Mouse (Mus musculus) forebrain, embryonic 15.5 days (tissue): ENCODE results near the gene Tbc1d19. TPM values are rescaled to one million over a fixed set of nuclear protein-coding genes. Genes with fewer than 3 reads are reported as not detected.

Source experiments
- ATAC-seq: fragments of 200-750 bp; cut with Nextera tagmentation; replicated peaks from 2 replicates; pipeline ENCODE4 v1.8.0; 2017; ENCODE audit warnings: mild to moderate bottlenecking, moderate TSS enrichment, moderate library complexity
- H3K27ac ChIP-seq: fragments of 300-500 bp; sonication (generic); replicated peaks from 2 replicates; pipeline ENCODE4 v1.5.1; 2015; ENCODE audit warnings: mild to moderate bottlenecking, inconsistent platforms
- H3K27me3 ChIP-seq: fragments of 300-500 bp; sonication (generic); 2 replicates; pipeline ENCODE4 v1.6.1; 2015; ENCODE audit warnings: inconsistent platforms
- H3K36me3 ChIP-seq: fragments of 300-500 bp; sonication (generic); 2 replicates; pipeline ENCODE4 v1.6.1; 2015; ENCODE audit warnings: mild to moderate bottlenecking, inconsistent platforms
- H3K4me1 ChIP-seq: fragments of 300-500 bp; sonication (generic); 2 replicates; pipeline ENCODE4 v1.6.1; 2015; ENCODE audit warnings: inconsistent platforms
- H3K4me2 ChIP-seq: fragments of 300-500 bp; sonication (generic); replicated peaks from 2 replicates; pipeline ENCODE4 v1.6.1; 2015; ENCODE audit warnings: mild to moderate bottlenecking, inconsistent platforms
- H3K4me3 ChIP-seq: fragments of 300-500 bp; sonication (generic); 2 replicates; pipeline ENCODE4 v1.5.1; 2015; ENCODE audit warnings: mild to moderate bottlenecking, inconsistent platforms
- H3K9ac ChIP-seq: fragments of 300-500 bp; sonication (generic); replicated peaks from 2 replicates; pipeline ENCODE4 v1.6.1; 2015; ENCODE audit warnings: mild to moderate bottlenecking, inconsistent platforms
- H3K9me3 ChIP-seq: fragments of 300-500 bp; sonication (generic); 2 replicates; pipeline ENCODE4 v1.6.1; 2016; ENCODE audit warnings: inconsistent platforms
- WGBS: fragments of 180-500 bp; shearing (Covaris S2); methylation state at CpG from one replicate; pipeline ENCODE4 v1.1.7; 2015; ENCODE audit warnings: mixed read lengths; 5-methylcytosine and 5-hydroxymethylcytosine counted together
- polyA plus RNA-seq: library from polyadenylated mRNA; unstranded; fragments of >200 nt; fragmentation: Nextera tagmentation; extraction: Ambion mirVana; gene quantifications from 2 replicates; pipeline ENCODE4 v1.2.1, GENCODE M21; 2015

Gene Tbc1d19
- polyA plus RNA-seq, 1 experiment from 2014 or later: 61.8 TPM

DNA sequence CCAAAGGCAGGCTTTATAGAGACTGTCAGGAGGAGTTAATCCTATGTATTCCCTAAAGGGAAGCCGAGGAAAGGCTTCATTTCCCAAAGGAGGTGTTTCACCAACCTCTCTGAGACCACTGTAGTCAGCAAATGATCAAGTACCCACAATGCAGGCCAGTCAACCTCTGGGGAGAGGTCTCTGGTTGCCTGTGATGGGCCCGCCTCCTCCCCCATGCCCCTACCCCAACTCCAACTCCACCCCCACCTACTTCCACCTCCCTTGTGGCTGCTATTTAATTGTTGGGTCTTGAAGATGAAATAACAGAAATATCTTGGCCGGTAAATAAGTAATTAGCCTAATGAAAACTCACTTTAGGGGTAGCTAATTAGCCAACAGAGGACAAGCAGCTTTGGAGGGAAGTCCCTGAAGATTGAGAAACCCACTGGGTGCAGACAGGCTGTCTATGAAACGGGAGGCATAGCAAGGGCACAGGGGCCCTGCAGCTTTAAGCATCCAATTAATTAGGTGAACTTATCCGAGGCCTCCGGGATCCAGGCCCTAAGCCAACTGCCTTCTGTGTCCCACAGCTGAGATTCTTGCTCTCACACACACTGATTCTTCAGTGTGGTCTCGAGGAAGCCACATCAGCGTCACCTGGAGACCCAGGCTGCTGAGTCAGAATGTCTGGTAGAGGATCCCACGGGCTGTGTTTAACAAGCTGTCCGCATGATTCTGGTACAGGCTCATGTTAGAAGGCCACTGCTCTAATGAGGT is 112.9 kb downstream of the Tbc1d19 start:
- ATAC-seq: peak; percentile 64
- H3K4me1 ChIP-seq: no peaks in the 10 kb centered on the region
- no peak overlapping the region for H3K27ac ChIP-seq
- H3K36me3 ChIP-seq: no peaks in the 10 kb centered on the region
- no peaks in the 10 kb centered on the region for H3K27me3 ChIP-seq
- no peaks in the 10 kb centered on the region for H3K9me3 ChIP-seq
- 27% methylated on average over 10 of the region's 10 CpGs for WGBS
- no peak overlapping the region for H3K9ac ChIP-seq
- no peak overlapping the region for H3K4me3 ChIP-seq
- no peak overlapping the region for H3K4me2 ChIP-seq

DNA sequence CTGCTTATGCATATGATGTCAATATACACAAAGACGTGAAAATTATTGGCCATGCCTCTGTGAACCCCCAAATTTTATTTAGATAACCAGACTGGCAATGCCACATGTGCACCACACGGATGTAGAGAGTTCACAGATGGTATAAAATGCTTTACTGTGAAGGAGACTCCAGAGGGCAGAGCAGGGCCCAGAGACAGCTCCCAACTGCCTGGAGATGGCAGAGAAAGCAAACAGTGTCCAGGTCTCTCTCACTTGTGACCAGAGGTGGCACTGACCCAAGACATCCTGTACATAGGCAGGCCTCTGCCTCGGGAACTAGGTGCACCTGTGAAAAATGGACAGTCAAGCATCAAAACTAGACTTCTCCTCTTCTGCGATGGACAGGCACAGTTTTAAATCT is 114.6 kb downstream of the Tbc1d19 start:
- Histone ChIP-seq H3K4me1 (no peaks in the 10 kb centered on the region), H3K9ac (no peak overlapping the region), H3K27me3 (no peaks in the 10 kb centered on the region), H3K4me3 (no peak overlapping the region), H3K9me3 (no peaks in the 10 kb centered on the region), H3K27ac (no peak overlapping the region), H3K4me2 (no peak overlapping the region), H3K36me3 (no peaks in the 10 kb centered on the region)
- no peak for ATAC-seq
- 73% methylated on average over 4 of the region's 4 CpGs for WGBS

DNA sequence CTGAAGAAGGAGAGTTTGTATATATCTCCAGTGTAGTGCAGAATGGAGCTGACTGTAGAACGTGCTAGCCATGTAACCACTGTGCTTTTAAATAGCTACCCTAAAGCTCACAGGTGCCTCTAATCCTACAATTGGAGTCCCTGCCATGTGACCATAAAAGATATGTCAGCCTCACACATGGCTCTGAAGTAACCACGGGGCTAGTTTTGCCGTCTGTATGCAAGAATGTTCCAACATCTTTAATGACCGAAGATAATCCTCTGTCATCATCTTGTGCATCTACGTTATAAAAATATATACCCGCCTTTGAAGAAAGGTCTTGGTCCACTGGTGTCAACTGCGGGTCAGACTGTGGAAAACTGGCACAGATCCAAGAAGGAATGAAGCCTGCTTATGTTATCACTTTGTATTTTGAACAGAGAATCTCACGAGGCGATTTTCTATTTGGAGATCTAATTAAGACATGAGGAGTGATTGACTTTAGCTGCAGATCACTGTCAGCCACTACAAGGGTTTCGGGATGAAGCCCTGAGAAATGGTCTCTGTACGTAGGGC is 117.0 kb downstream of the Tbc1d19 start:
- H3K4me2 ChIP-seq: no peak overlapping the region
- WGBS: 87% methylated on average over 11 of the region's 11 CpGs

DNA sequence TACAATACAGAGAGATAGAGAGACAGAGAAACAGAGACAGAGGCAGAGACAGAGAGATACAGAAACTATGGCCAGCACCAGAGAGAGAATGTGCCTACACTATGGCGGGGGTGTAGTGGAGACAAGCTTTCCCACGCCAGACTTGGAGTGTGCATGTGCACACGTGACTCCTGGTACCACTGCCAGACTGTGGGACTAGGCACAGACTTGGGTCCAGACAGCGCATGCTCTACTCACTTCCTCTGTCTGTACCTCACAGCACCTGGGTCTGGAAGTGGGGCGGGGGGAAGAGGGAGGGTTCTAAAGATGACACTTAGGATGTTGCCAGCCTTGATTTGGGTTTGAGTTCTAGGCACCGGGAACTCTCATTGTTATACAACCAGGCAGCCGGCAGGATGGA is 118.5 kb downstream of the Tbc1d19 start:
- Histone ChIP-seq H3K36me3 (no peaks in the 10 kb centered on the region), H3K4me1 (no peaks in the 10 kb centered on the region), H3K4me2 (no peak overlapping the region), H3K27me3 (no peaks in the 10 kb centered on the region), H3K9ac (no peak overlapping the region), H3K4me3 (no peak overlapping the region), H3K27ac (no peak overlapping the region), H3K9me3 (no peaks in the 10 kb centered on the region)
- 90% methylated on average over 7 of the region's 7 CpGs for WGBS
- no peak for ATAC-seq

More for the DNA sequence above, 117.0 kb downstream of the Tbc1d19 start:
- H3K9me3 ChIP-seq: no peaks in the 10 kb centered on the region
- no peaks in the 10 kb centered on the region for H3K27me3 ChIP-seq
- no peak overlapping the region for H3K27ac ChIP-seq
- H3K36me3 ChIP-seq: no peaks in the 10 kb centered on the region
- H3K4me1 ChIP-seq: no peaks in the 10 kb centered on the region
- H3K4me3 ChIP-seq: no peak overlapping the region
- ATAC-seq: no peak
- H3K9ac ChIP-seq: no peak overlapping the region

DNA sequence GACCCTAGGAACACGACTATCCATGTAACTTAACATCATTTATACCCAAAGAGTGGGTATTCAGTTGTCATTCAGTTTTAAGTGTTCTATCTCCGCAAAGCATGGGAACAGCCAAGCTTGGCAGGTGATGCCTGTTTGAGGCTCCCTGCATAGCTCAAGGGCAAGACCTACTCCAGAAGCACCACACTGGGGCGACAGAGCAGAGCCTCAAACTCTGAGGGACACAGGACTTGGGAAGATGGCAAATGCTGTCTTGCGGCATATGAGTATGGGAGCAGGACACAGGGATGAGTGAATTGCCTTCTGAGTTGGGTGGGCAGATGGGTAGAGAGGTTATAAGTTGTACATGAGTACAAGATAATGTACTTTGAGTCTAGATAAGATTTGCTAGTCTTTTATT is 119.1 kb downstream of the Tbc1d19 start:
- ATAC-seq: no peak
- H3K27ac ChIP-seq: no peak overlapping the region
- H3K4me2 ChIP-seq: no peak overlapping the region
- no peak overlapping the region for H3K4me3 ChIP-seq
- H3K36me3 ChIP-seq: no peaks in the 10 kb centered on the region
- H3K9me3 ChIP-seq: no peaks in the 10 kb centered on the region
- H3K4me1 ChIP-seq: no peaks in the 10 kb centered on the region
- WGBS: 88% methylated on average over 4 of the region's 4 CpGs
- no peak overlapping the region for H3K9ac ChIP-seq
- no peaks in the 10 kb centered on the region for H3K27me3 ChIP-seq

DNA sequence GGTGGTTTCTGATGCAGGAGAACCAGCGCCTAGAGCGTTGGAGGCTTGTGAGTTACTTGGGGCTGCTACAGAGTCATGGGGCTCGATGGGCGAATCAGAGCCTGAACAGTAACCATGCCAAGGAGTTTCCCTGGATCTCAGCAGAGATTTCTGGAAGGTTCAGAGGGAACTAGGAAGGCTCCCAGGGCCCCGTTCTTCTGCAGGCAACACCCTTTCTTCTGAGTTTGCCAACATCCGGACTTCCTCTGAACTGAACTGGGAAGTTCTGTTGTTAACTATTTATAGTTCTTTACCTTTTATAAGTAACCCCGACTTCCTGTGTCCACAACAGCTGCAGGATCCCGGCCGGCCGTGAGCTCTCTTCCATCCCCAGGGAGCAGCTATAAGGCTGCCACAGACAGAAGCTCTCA is 119.8 kb downstream of the Tbc1d19 start:
- Histone ChIP-seq H3K27me3 (no peaks in the 10 kb centered on the region), H3K4me2 (no peak overlapping the region), H3K4me3 (no peak overlapping the region), H3K4me1 (no peaks in the 10 kb centered on the region), H3K27ac (no peak overlapping the region), H3K9me3 (no peaks in the 10 kb centered on the region), H3K36me3 (no peaks in the 10 kb centered on the region), H3K9ac (no peak overlapping the region)
- ATAC-seq: no peak
- 89% methylated on average over 10 of the region's 10 CpGs for WGBS

DNA sequence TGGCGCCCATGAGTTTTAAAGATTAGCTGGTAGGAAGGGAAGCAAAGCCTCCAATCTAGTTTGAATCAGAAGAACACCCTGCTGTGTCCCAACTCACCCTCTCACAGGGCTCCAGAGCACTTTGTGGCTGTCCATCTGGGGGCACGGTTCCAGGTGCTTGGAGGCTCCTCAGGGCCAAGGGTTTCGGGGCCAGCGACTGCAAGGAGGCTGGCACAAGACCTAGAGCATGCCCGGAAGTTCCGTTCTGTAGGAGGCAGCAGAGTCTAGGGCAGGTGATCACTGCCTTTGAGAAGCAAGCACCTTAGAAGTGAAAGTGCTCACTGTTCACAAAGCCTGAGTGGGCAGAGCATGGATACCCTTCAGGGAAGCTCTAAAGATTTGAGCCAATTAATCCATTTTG is 120.4 kb downstream of the Tbc1d19 start:
- ATAC-seq: no peak
- 87% methylated on average over 6 of the region's 6 CpGs for WGBS
- no peaks in the 10 kb centered on the region for H3K27me3 ChIP-seq
- no peaks in the 10 kb centered on the region for H3K36me3 ChIP-seq
- H3K4me3 ChIP-seq: no peak overlapping the region
- H3K9ac ChIP-seq: no peak overlapping the region
- H3K27ac ChIP-seq: no peak overlapping the region
- H3K4me1 ChIP-seq: no peaks in the 10 kb centered on the region
- no peak overlapping the region for H3K4me2 ChIP-seq
- H3K9me3 ChIP-seq: no peaks in the 10 kb centered on the region

DNA sequence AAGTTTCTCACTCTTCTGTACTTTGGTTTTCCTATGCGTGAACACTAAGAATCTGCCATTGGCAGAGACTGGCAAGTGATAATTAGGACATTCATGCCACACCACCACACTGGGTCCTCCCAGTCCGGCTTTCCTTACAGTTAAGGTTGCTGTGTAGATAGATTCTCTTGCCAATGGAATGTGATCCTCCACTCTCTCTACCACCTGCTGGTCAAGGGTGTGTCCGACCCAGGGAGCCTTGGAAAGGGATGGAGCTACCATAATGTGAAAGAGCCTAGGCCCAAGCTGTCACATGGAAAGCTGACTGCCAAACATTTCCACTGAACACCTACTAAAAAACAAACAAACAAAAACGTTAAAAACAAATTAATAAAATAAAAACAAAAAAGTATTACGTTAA is 121.6 kb downstream of the Tbc1d19 start:
- no peaks in the 10 kb centered on the region for H3K4me1 ChIP-seq
- no peak overlapping the region for H3K9ac ChIP-seq
- no peak overlapping the region for H3K4me3 ChIP-seq
- no peak overlapping the region for H3K27ac ChIP-seq
- no peaks in the 10 kb centered on the region for H3K27me3 ChIP-seq
- no peak for ATAC-seq
- WGBS: 78% methylated on average over 5 of the region's 5 CpGs
- H3K4me2 ChIP-seq: no peak overlapping the region
- H3K9me3 ChIP-seq: no peaks in the 10 kb centered on the region
- H3K36me3 ChIP-seq: no peaks in the 10 kb centered on the region

DNA sequence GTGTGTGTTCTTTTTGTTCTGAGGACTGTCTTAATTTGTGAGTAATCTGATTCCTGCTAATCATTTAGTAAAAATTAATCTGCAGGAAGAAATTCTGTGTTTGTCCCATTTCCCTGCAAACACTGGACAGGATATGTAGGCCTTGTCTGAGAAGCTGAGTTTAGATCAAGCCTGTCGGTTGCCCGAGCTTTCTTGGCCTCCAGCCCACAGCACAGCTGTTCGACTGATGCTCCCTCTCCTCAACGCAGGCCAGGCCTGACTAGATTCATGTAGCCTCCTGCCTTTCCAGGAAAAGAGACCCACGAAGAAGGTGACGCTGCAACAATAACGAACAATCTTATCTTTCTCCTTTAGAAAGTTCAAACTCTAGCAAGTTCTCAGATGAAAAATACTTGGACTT is 124.2 kb downstream of the Tbc1d19 start:
- Histone ChIP-seq H3K9ac (no peak overlapping the region), H3K27me3 (no peaks in the 10 kb centered on the region), H3K4me3 (no peak overlapping the region), H3K4me2 (no peak overlapping the region), H3K36me3 (no peaks in the 10 kb centered on the region), H3K9me3 (no peaks in the 10 kb centered on the region), H3K27ac (no peak overlapping the region), H3K4me1 (no peaks in the 10 kb centered on the region)
- 53% methylated on average over 7 of the region's 7 CpGs for WGBS
- ATAC-seq: no peak

DNA sequence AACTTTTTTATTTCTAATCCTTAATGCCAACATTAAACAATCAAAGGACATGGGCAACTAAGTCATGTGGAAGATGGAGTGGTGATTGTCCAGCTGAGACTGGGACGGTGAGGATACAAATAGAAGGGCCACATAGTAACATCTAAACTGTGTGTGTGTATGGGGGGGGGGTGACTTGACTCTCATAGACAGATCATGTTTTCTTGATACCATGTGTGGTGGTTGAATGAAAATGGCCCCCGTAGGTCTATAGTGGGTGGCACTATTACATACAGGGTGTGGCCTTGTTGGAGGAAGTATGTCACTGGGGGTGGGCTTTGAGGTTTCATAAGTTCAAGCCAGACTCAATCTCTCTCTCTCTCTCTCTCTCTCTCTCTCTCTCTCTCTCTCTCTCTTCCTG is 124.6 kb downstream of the Tbc1d19 start:
- H3K27ac ChIP-seq: no peak overlapping the region
- H3K9me3 ChIP-seq: no peaks in the 10 kb centered on the region
- WGBS: 96% methylated on average over 2 of the region's 2 CpGs
- H3K9ac ChIP-seq: no peak overlapping the region
- no peak overlapping the region for H3K4me3 ChIP-seq
- no peaks in the 10 kb centered on the region for H3K27me3 ChIP-seq
- no peak overlapping the region for H3K4me2 ChIP-seq
- H3K36me3 ChIP-seq: no peaks in the 10 kb centered on the region
- ATAC-seq: no peak
- H3K4me1 ChIP-seq: no peaks in the 10 kb centered on the region

DNA sequence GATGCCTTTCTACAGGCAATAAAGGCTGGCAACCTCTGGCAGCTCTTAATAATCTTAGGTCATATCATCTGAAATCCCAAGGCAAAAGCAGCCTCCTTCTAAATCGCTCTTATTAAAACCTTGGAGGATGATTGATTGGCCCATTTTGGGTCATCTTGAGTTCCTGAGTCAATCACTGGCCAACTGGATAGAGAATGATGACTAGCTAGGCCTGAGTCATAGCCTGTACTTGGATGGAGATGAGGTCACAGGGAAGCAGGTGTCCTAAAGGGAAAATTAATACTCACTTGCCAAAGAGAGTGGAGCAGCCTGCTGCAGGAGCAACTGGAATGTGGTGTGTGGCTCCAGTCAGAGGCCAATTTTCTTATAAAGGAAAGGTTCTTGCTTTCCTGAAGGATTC is 125.4 kb downstream of the Tbc1d19 start:
- ATAC-seq: no peak
- no peaks in the 10 kb centered on the region for H3K36me3 ChIP-seq
- H3K27ac ChIP-seq: no peak overlapping the region
- H3K4me2 ChIP-seq: no peak overlapping the region
- no peaks in the 10 kb centered on the region for H3K27me3 ChIP-seq
- 97% methylated on average over 1 of the region's 1 CpGs for WGBS
- no peak overlapping the region for H3K4me3 ChIP-seq
- no peak overlapping the region for H3K9ac ChIP-seq
- no peaks in the 10 kb centered on the region for H3K4me1 ChIP-seq
- no peaks in the 10 kb centered on the region for H3K9me3 ChIP-seq

DNA sequence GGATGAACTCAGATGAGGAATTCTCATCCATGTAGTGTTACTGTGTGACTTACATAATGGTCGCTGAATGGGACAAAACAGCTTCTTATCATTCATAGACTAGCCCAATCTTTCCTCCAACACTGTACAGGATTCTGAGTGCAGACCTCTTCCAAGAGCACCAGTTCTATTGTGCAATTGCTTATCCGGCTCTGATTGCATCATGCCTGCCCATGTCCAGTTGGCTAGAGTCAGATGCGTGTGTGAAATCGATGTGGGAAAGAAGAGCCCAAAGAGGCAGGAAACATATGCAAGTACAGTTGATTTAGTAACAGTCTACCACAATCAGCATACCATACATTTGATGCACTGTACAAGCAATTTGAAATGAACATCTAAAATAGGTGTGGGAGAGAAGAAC is 127.8 kb downstream of the Tbc1d19 start:
- Histone ChIP-seq H3K9me3 (no peaks in the 10 kb centered on the region), H3K27me3 (no peaks in the 10 kb centered on the region), H3K4me3 (no peak overlapping the region), H3K9ac (no peak overlapping the region), H3K36me3 (no peaks in the 10 kb centered on the region), H3K27ac (no peak overlapping the region), H3K4me1 (peaks cover 3% of the 10 kb centered on the region; the same call in 1 of the 2 replicates), H3K4me2 (no peak overlapping the region)
- WGBS: 95% methylated on average over 4 of the region's 4 CpGs
- no peak for ATAC-seq

DNA sequence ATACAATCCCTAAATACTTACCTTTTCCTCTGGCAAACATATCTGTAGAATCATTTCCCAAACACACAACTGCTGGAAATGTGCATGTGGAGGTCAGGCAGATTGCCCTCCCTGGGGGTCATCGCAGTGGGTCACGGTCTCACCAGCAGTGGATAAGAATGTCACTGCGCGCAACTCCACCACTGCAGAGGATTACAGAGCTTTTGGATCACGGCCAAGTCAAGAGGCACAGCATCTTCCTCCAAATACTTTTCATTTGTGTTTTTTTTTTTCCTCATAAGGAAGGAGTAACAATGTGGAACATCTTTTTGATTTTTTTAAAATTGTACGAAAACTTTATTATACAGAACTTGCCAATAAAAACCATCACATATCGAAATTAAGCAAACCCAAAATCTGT is 129.6 kb downstream of the Tbc1d19 start:
- peaks cover 3% of the 10 kb centered on the region; the same call in 1 of the 2 replicates for H3K4me1 ChIP-seq
- H3K27ac ChIP-seq: no peak overlapping the region
- no peak overlapping the region for H3K9ac ChIP-seq
- H3K4me2 ChIP-seq: no peak overlapping the region
- H3K27me3 ChIP-seq: no peaks in the 10 kb centered on the region
- H3K36me3 ChIP-seq: no peaks in the 10 kb centered on the region
- no peak for ATAC-seq
- no peaks in the 10 kb centered on the region for H3K9me3 ChIP-seq
- H3K4me3 ChIP-seq: no peak overlapping the region
- 85% methylated on average over 7 of the region's 7 CpGs for WGBS
